Mouse (Mus musculus): ENCODE results near the gene Ptch1. TPM values are rescaled to one million over a fixed set of nuclear protein-coding genes. Genes with fewer than 3 reads are reported as not detected.

Ptch1 gene
- 100 to 1,000 TPM in 2 of 26 experiments, 10 to 100 TPM in 7, 1 to 10 TPM in 17; 1.6 to 148 (median 7.5) TPM for total RNA-seq (2018; cell fraction: chromatin; rRNA removed)
- 10 to 100 TPM in 2 of 26 experiments, 1 to 10 TPM in 23, under 1 TPM in 1; 0.94 to 26.5 (median 2.5) TPM for total RNA-seq (2018; cell fraction: cytosol; rRNA removed)
- 10 to 100 TPM in 7 of 26 experiments, 1 to 10 TPM in 19; 2.3 to 70.8 (median 5.9) TPM for total RNA-seq (2018; cell fraction: nucleus; rRNA removed)
- 1.7 to 1.8 TPM (median 1.8 TPM) in 3 replicates for polyA plus RNA-seq (2018)

- WGBS (ENCODE audit: missing documents): 7% methylated on average over 35 of the region's 44 CpGs
- Histone ChIP-seq H3K36me3 (ENCODE audit: inconsistent target) (no peaks in the 10 kb centered on the region), H3K79me2 (ENCODE audit: inconsistent target) (no peaks in the 10 kb centered on the region)
Measured at GRCm38 (mm10) chr13:63573256-63573835, at the start of gene Ptch1. TSS of gene Ptch1 (minus strand) at chr13:63573598.

GRCm38 (mm10) chr13:63621301-63621700 is 47.9 kb upstream of the Ptch1 start:
- Histone ChIP-seq H3K27ac (no peak overlapping the region), H3K79me2 (ENCODE audit: inconsistent target) (no peaks in the 10 kb centered on the region), H3K36me3 (ENCODE audit: inconsistent target) (no peaks in the 10 kb centered on the region), H3K4me3 (ENCODE audit: inconsistent target) (no peak overlapping the region)
- WGBS (ENCODE audit: missing documents): 45% methylated on average over 3 of the region's 3 CpGs

More at GRCm38 (mm10) chr13:63573256-63573835, at the start of gene Ptch1:
- no peak within 1 kb of the TSS for H3K27ac ChIP-seq
- H3K4me3 ChIP-seq (ENCODE audit: inconsistent target): no peak within 1 kb of the TSS

- Histone ChIP-seq H3K27ac (no peak overlapping the region), H3K4me3 (ENCODE audit: inconsistent target) (no peak overlapping the region), H3K79me2 (ENCODE audit: inconsistent target) (no peaks in the 10 kb centered on the region), H3K36me3 (ENCODE audit: inconsistent target) (no peaks in the 10 kb centered on the region)
- WGBS (ENCODE audit: missing documents): 91% methylated on average over 2 of the region's 2 CpGs
Measured at GRCm38 (mm10) chr13:63613201-63613600, 39.8 kb upstream of the Ptch1 start.

- H3K79me2 ChIP-seq (ENCODE audit: inconsistent target): no peaks in the 10 kb centered on the region
- H3K27ac ChIP-seq: no peak overlapping the region
- no peaks in the 10 kb centered on the region for H3K36me3 ChIP-seq (ENCODE audit: inconsistent target)
- no peak overlapping the region for H3K4me3 ChIP-seq (ENCODE audit: inconsistent target)
- WGBS (ENCODE audit: missing documents): 44% methylated on average over 10 of the region's 10 CpGs
Measured at GRCm38 (mm10) chr13:63609734-63610133, 36.3 kb upstream of the Ptch1 start.

- no peak overlapping the region for H3K27ac ChIP-seq
- no peaks in the 10 kb centered on the region for H3K79me2 ChIP-seq (ENCODE audit: inconsistent target)
- no peaks in the 10 kb centered on the region for H3K36me3 ChIP-seq (ENCODE audit: inconsistent target)
- WGBS (ENCODE audit: missing documents): 70% methylated on average over 3 of the region's 3 CpGs
- H3K4me3 ChIP-seq (ENCODE audit: inconsistent target): no peak overlapping the region
Measured at GRCm38 (mm10) chr13:63597593-63597992, 24.2 kb upstream of the Ptch1 start.

GRCm38 (mm10) chr13:63595869-63596268 is 22.5 kb upstream of the Ptch1 start:
- Histone ChIP-seq H3K4me3 (ENCODE audit: inconsistent target) (no peak overlapping the region), H3K79me2 (ENCODE audit: inconsistent target) (no peaks in the 10 kb centered on the region), H3K36me3 (ENCODE audit: inconsistent target) (no peaks in the 10 kb centered on the region), H3K27ac (no peak overlapping the region)
- 30% methylated on average over 7 of the region's 7 CpGs for WGBS (ENCODE audit: missing documents)

- no peak overlapping the region for H3K4me3 ChIP-seq (ENCODE audit: inconsistent target)
- 91% methylated on average over 13 of the region's 13 CpGs for WGBS (ENCODE audit: missing documents)
- H3K79me2 ChIP-seq (ENCODE audit: inconsistent target): no peaks in the 10 kb centered on the region
- H3K27ac ChIP-seq: no peak overlapping the region
- no peaks in the 10 kb centered on the region for H3K36me3 ChIP-seq (ENCODE audit: inconsistent target)
Measured at GRCm38 (mm10) chr13:63593469-63594050, 20.2 kb upstream of the Ptch1 start.

- WGBS (ENCODE audit: missing documents): 91% methylated on average over 5 of the region's 5 CpGs
- Histone ChIP-seq H3K27ac (no peak overlapping the region), H3K4me3 (ENCODE audit: inconsistent target) (no peak overlapping the region), H3K36me3 (ENCODE audit: inconsistent target) (no peaks in the 10 kb centered on the region), H3K79me2 (ENCODE audit: inconsistent target) (no peaks in the 10 kb centered on the region)
Measured at GRCm38 (mm10) chr13:63592755-63593154, 19.4 kb upstream of the Ptch1 start.

GRCm38 (mm10) chr13:63574601-63575000 is 1.2 kb upstream of the Ptch1 start:
- WGBS (ENCODE audit: missing documents): 77% methylated on average over 4 of the region's 4 CpGs
- Histone ChIP-seq H3K4me3 (ENCODE audit: inconsistent target) (no peak overlapping the region), H3K79me2 (ENCODE audit: inconsistent target) (no peaks in the 10 kb centered on the region), H3K36me3 (ENCODE audit: inconsistent target) (no peaks in the 10 kb centered on the region), H3K27ac (no peak overlapping the region)

- no peaks in the 10 kb centered on the region for H3K79me2 ChIP-seq (ENCODE audit: inconsistent target)
- no peaks in the 10 kb centered on the region for H3K36me3 ChIP-seq (ENCODE audit: inconsistent target)
- no peak overlapping the region for H3K4me3 ChIP-seq (ENCODE audit: inconsistent target)
- H3K27ac ChIP-seq: no peak overlapping the region
- WGBS (ENCODE audit: missing documents): 2% methylated on average over 63 of the region's 67 CpGs
Measured at GRCm38 (mm10) chr13:63572453-63573255, 744 bp downstream of the Ptch1 start.

- no peaks in the 10 kb centered on the region for H3K79me2 ChIP-seq (ENCODE audit: inconsistent target)
- no peak overlapping the region for H3K4me3 ChIP-seq (ENCODE audit: inconsistent target)
- 4% methylated on average over 12 of the region's 12 CpGs for WGBS (ENCODE audit: missing documents)
- H3K27ac ChIP-seq: no peak overlapping the region
- H3K36me3 ChIP-seq (ENCODE audit: inconsistent target): no peaks in the 10 kb centered on the region
Measured at GRCm38 (mm10) chr13:63572111-63572452, 1.3 kb downstream of the Ptch1 start.

GRCm38 (mm10) chr13:63570456-63570855 is 2.9 kb downstream of the Ptch1 start:
- no peaks in the 10 kb centered on the region for H3K79me2 ChIP-seq (ENCODE audit: inconsistent target)
- no peaks in the 10 kb centered on the region for H3K36me3 ChIP-seq (ENCODE audit: inconsistent target)
- H3K4me3 ChIP-seq (ENCODE audit: inconsistent target): no peak overlapping the region
- H3K27ac ChIP-seq: no peak overlapping the region

GRCm38 (mm10) chr13:63569396-63569756 is 4.0 kb downstream of the Ptch1 start:
- 70% methylated on average over 5 of the region's 5 CpGs for WGBS (ENCODE audit: missing documents)
- Histone ChIP-seq H3K27ac (no peak overlapping the region), H3K4me3 (ENCODE audit: inconsistent target) (no peak overlapping the region)

GRCm38 (mm10) chr13:63568741-63569395 is 4.5 kb downstream of the Ptch1 start:
- Histone ChIP-seq H3K27ac (no peak overlapping the region), H3K36me3 (ENCODE audit: inconsistent target) (no peaks in the 10 kb centered on the region), H3K79me2 (ENCODE audit: inconsistent target) (no peaks in the 10 kb centered on the region), H3K4me3 (ENCODE audit: inconsistent target) (peak overlapping the region; percentile 41)
- WGBS (ENCODE audit: missing documents): 41% methylated on average over 19 of the region's 19 CpGs

More at GRCm38 (mm10) chr13:63569396-63569756, 4.0 kb downstream of the Ptch1 start:
- no peaks in the 10 kb centered on the region for H3K36me3 ChIP-seq (ENCODE audit: inconsistent target)
- H3K79me2 ChIP-seq (ENCODE audit: inconsistent target): no peaks in the 10 kb centered on the region
